Mouse (Mus musculus) limb, embryonic 15.5 days (tissue): ENCODE measurements at regions not wholly inside any gene's neighbourhood (a gene's known extent, or its start where the extent isn't known, plus 50 kb on each side); places are given as distances from the start of the nearest gene placed in this dataset.

ENCODE experiments used
- ATAC-seq: fragments of 200-750 bp; cut with Nextera tagmentation; 2 replicates; pipeline ENCODE4 v1.8.0; 2017; ENCODE audit warnings: low read depth, moderate TSS enrichment; ENCODE audit not compliant: insufficient number of reproducible peaks, low FRiP score, low TSS enrichment
- H3K27ac ChIP-seq: fragments of 300-500 bp; sonication (generic); 2 replicates; pipeline ENCODE4 v1.5.1; 2015; ENCODE audit warnings: moderate library complexity, mild to moderate bottlenecking, inconsistent platforms
- H3K27me3 ChIP-seq: fragments of 300-500 bp; sonication (generic); 2 replicates; pipeline ENCODE4 v1.6.1; 2015; ENCODE audit warnings: inconsistent platforms
- H3K36me3 ChIP-seq: fragments of 300-500 bp; sonication (generic); 2 replicates; pipeline ENCODE4 v1.6.1; 2015; ENCODE audit warnings: inconsistent platforms
- H3K4me1 ChIP-seq: fragments of 300-500 bp; sonication (generic); 2 replicates; pipeline ENCODE4 v1.6.1; 2015; ENCODE audit warnings: inconsistent platforms
- H3K4me2 ChIP-seq: fragments of 300-500 bp; sonication (generic); 2 replicates; pipeline ENCODE4 v1.6.1; 2015; ENCODE audit warnings: mild to moderate bottlenecking, inconsistent platforms
- H3K4me3 ChIP-seq: fragments of 300-500 bp; sonication (generic); 2 replicates; pipeline ENCODE4 v1.5.1; 2015; ENCODE audit warnings: mild to moderate bottlenecking, inconsistent platforms
- H3K9ac ChIP-seq: fragments of 300-500 bp; sonication (generic); 2 replicates; pipeline ENCODE4 v1.6.1; 2015; ENCODE audit warnings: inconsistent platforms
- H3K9me3 ChIP-seq: fragments of 300-500 bp; sonication (generic); 2 replicates; pipeline ENCODE4 v1.6.1; 2016; ENCODE audit warnings: inconsistent platforms
- WGBS: fragments of 180-500 bp; shearing (Covaris S2); methylation state at CpG from one replicate; pipeline ENCODE4 v1.1.7; 2015; 5-methylcytosine and 5-hydroxymethylcytosine counted together

GRCm38 (mm10) chr19:28092252-28092651, 81.3 kb upstream of the Rfx3 start:
- H3K4me1 ChIP-seq: peaks cover 8% of the 10 kb centered on the region; the same call in 1 of the 2 replicates
- H3K4me3 ChIP-seq: no peak overlapping the region
- H3K4me2 ChIP-seq: no peak overlapping the region
- no peaks in the 10 kb centered on the region for H3K27me3 ChIP-seq
- no peak overlapping the region for H3K27ac ChIP-seq
- no peaks in the 10 kb centered on the region for H3K9me3 ChIP-seq
- H3K9ac ChIP-seq: no peak overlapping the region
- WGBS: 70% methylated on average over 6 of the region's 6 CpGs
- ATAC-seq: no peak
- no peaks in the 10 kb centered on the region for H3K36me3 ChIP-seq

- no peak overlapping the region for H3K27ac ChIP-seq
- 65% methylated on average over 12 of the region's 12 CpGs for WGBS
- H3K27me3 ChIP-seq: no peaks in the 10 kb centered on the region
- no peak overlapping the region for H3K4me3 ChIP-seq
- ATAC-seq: no peak
- peaks cover 12% of the 10 kb centered on the region; the same call in 1 of the 2 replicates for H3K4me1 ChIP-seq
- H3K9ac ChIP-seq: no peak overlapping the region
- H3K9me3 ChIP-seq: no peaks in the 10 kb centered on the region
- H3K36me3 ChIP-seq: no peaks in the 10 kb centered on the region
- no peak overlapping the region for H3K4me2 ChIP-seq
Measured at GRCm38 (mm10) chr19:28087607-28088546, 76.9 kb upstream of the Rfx3 start.

GRCm38 (mm10) chr19:28070386-28070785, 59.4 kb upstream of the Rfx3 start:
- H3K27ac ChIP-seq: no peak overlapping the region
- H3K36me3 ChIP-seq: no peaks in the 10 kb centered on the region
- no peaks in the 10 kb centered on the region for H3K4me1 ChIP-seq
- H3K27me3 ChIP-seq: no peaks in the 10 kb centered on the region
- no peak for ATAC-seq
- H3K4me2 ChIP-seq: no peak overlapping the region
- no peak overlapping the region for H3K4me3 ChIP-seq
- WGBS: 86% methylated on average over 3 of the region's 3 CpGs
- no peaks in the 10 kb centered on the region for H3K9me3 ChIP-seq
- no peak overlapping the region for H3K9ac ChIP-seq
